Mouse (Mus musculus) gastrocnemius, postnatal 14 days (tissue): ENCODE results near the gene Acer2. TPM values are rescaled to one million over a fixed set of nuclear protein-coding genes. Genes with fewer than 3 reads are reported as not detected.

Experiments used
- DNase-seq: peaks from one replicate; pipeline ENCODE4 v3.0.0; 2021; ENCODE audit warnings: mixed read lengths
- intact Hi-C: fragments of 180-260 bp; cut with DNase I; formaldehyde crosslinking; loops from one replicate; pipeline ENCODE4 v1.15.1; 2025; ENCODE audit warnings: low total_unique reads
- total RNA-seq, 2 experiments: library from RNA; stranded (reverse); gene quantifications; 2 replicates each; pipeline ENCODE4 v1.2.3; 2021

The Acer2 gene
- total RNA-seq, 2 experiments from 2014 or later = 1.0 to 3.8 TPM

DNA sequence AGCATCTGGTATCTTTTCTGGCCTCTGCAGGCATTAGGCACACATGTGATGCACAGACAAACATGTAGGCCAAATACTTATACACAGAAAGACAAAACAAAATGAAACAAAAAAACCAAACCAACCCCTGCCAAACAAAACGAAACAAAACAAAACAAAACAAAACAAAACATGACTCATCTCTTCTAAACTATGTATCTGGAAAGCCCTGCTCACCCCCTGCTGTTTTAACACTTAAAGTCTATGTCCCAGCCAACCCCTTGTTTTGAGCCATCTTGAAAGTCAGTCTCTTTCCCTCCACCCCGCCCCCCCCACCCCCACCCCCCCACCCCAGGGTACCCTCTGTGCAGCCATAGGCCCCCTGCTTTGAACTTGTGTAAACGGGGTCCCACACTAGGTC, 62.5 kb downstream of the Acer2 start:
- no peak for DNase-seq

DNA sequence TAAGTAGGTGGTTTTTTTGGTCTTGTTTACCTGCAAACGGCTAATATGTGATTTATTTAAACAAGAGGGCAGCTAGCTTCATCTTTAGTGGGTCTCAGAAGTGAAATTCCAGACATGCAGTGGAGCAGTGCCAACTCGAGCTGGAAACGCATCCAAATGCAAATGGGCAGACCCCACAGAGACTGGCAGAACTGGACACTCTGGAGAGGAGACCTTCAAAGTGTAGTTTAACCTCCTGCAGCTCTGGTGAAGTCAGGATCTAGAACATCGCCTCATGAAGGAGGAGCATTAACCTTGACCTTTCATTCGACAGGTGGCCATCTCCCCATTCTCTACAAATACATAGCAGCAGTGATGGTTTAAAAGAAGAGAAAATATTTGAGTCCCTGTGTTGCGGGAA, 68.5 kb downstream of the Acer2 start:
- intact Hi-C loops = no loop called here

More for the DNA sequence above, 62.5 kb downstream of the Acer2 start:
- intact Hi-C loops = no loop called here

DNA sequence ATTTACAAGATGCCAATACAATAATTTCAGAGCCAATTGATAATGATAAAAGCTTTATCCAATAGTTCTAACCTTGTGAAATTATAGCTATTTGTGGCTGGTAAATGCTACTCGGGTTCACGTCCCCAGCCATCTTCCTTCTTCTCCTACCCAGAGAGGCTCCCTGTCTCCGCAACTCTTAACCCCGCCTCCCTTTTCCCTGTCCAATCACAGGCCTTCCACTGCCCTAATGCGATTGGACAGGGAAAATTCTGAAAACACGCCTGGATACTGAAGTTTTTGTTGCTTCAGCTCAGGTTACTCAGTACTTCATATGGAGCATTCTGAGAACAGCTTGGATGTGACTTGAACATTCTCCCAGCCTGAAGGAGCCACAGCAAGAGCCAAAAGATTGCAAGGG, 69.1 kb downstream of the Acer2 start:
- DNase-seq = no peak
- intact Hi-C loops = no loop called here

More for the DNA sequence above, 68.5 kb downstream of the Acer2 start:
- DNase-seq = no peak

DNA sequence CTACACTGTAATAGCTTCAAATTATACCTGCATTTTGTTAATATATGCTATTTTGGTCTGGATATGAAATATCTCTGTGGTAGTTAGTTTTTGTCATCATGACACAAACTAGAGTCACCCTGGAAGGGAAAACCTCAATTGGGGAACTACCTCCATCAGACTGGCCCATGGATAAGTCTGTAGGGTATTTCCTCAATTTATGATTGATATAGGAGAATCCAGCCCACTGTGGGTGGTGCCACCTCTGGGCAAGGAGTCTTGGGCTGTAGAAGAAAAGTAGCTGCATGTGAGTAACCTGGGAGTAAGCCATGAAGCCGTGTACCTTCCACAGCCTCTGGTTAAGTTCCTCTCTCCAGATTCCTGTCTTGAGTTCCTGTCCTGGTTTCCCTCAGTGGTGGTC, 74.6 kb downstream of the Acer2 start:
- DNase-seq = no peak
- intact Hi-C loops = no loop called here

DNA sequence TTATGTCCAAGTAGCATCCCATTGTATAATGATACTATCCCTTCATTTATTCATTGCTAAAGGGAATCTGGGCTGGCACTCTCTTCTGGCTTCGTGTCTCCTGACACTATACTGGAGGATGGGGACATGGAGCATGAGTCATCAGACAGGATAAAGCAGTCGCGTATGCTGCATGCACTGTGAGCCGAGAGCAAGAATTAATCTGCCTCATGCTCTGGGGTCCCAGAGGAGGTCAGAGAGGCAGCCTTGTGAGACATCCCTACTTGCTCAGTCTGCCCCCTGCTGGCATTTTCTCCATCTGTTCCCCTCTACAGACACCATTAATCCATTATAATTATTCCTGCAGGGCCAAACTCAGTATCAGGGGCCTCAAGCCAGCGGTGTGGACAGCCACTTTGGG, 79.3 kb downstream of the Acer2 start:
- intact Hi-C loops = no loop called here
- no peak for DNase-seq

DNA sequence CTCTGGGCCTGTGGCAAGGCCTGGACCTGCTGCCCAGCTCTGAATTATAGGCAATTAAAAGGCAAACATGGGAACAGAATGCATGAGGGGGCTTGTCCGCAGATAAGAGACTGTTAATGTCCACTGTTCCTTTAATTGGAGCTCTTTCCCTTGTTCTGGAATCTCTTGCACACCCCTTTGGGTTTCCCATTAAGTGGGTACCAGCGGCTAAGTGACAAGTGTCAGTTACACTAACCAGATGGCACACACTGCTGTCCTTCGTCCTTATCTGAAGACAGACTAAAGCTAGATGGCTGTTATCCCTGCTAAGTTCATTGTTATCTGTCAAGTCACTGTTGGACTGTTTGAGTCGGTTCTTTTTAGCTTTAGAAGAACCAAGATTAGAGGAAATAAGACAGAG, 81.3 kb downstream of the Acer2 start:
- intact Hi-C loops = no loop called here
- no peak for DNase-seq

DNA sequence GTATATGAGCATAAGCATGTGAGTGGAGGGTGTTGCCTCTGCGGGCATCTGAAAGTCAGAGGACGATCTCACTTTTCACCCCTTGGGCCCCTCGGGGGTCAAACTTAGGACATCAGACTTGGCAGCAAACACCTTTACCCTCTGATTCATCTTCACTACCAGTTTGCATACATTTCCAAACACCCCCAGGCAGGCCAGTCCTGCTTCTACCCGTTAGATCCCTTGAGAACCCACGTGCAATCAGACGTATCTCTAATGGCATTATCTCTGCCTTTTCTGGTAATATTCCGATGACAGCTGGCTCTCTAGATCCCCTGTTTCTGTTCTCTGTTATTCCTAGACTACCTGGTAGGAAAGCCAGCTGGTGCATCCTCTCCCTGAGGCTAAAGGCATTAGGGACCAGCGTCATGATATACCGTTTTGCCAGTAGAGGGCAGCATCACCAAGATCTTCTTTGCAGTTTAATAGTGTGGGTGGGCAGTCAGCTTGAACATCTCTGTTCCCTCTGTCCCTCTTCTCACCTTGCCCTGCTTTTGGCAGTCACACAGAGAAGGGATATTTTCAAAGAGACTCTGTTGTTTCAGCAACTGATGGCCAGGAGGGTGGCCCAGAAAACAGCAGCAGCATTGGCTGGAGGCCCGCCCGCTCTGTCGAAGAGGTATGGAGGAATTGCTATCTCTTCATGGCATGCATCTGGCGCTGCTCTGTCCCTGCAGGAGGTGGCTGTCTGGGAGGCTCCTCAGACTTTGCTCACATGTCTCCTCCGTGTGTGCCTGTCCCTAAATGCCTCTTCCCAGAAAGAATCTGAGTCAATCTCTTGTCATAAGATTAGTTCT, 83.6 kb downstream of the Acer2 start:
- DNase-seq = peak; percentile 59

DNA sequence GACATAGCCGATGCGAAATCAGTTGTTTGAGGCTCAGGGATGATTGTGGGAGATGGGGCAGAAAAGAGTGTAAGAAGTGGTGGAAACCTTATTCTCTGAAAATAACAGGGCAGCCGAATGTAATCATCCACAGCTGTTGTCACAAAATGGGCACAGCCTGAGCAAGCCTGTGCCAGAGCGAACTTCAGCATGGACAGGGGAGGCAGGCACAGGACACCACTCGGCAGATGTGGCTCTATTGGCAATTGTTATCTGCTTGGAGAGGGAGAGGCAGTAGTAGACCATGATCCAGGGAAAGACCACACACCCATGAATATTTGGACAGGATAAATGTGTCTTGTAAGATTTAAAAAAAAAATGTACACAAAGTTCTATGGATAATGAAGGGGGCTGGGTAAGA, 103.1 kb downstream of the Acer2 start:
- intact Hi-C loops = no loop called here

More for the DNA sequence above, 83.6 kb downstream of the Acer2 start:
- intact Hi-C loops = no loop called here

More for the DNA sequence above, 103.1 kb downstream of the Acer2 start:
- no peak for DNase-seq

Other genes with a start within 250 kb of the Acer2 start
- 10 to 100 TPM; 56.6 to 69.7 TPM for gene Plin2, start 204.3 kb upstream of the Acer2 start, total RNA-seq
- 10 to 100 TPM; 16.5 to 18.4 TPM for gene Dennd4c, start 125.8 kb upstream of the Acer2 start, total RNA-seq
- gene Rps6, start 17.0 kb upstream of the Acer2 start, total RNA-seq = 100 to 1,000 TPM; 466 to 522 TPM